Mouse (Mus musculus): ENCODE data around the gene Atp10a. TPM values are rescaled to one million over a fixed set of nuclear protein-coding genes. Genes with fewer than 3 reads are reported as not detected.
A peak's percentile ranks its signal among the peaks of the same experiment; 100 is the strongest.
"Not testable (repeated sequence)": the region's sequence is repeated elsewhere in the genome, so short reads cannot be mapped to it uniquely, and the experiment has no call there.

Atp10a gene
- polyA plus RNA-seq, 1 experiment from 2014 or later = 0.20 TPM

DNA sequence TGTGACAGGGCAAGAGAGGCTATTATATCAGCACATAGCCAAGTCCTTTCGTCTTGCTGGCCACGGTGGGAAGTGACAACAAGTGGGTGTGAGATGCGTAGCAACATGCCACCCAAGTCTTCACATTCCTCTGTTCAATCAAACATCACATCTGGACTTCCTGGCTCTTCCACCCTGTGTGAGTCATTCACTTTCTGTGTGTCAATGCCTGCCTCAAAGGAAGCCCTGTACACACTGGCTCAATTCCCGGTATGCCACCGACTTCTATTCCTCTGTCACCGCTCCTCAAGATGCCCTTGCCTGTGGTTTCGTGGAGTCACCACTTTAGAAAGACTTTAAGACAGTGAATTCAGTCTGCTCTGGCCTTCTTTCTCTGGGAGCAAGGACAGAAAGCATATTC lies 144.9 kb downstream of the Atp10a start:
- Histone ChIP-seq H3K36me3 (replicated peaks; ENCODE audit: insufficient read depth, low read length) (no peaks in the 10 kb centered on the region), H3K4me3 (ENCODE audit: low read depth, low read length) (no peak overlapping the region), H3K27me3 (ENCODE audit: insufficient read depth, low read length) (no peaks in the 10 kb centered on the region), H3K9me3 (ENCODE audit: low read length) (no peaks in the 10 kb centered on the region), H3K27ac (ENCODE audit: low read depth) (no peak overlapping the region), H3K4me1 (ENCODE audit: insufficient read depth) (no peaks in the 10 kb centered on the region), H3K4me2 (ENCODE audit: low read depth, low read length) (no peak overlapping the region), H3K9ac (replicated peaks) (no peak overlapping the region)
- TF ChIP-seq EP300 (IDR thresholded peaks at IDR 0.05; ENCODE audit: low read depth) = no peak
- no peak for TF ChIP-seq CTCF (IDR thresholded peaks at IDR 0.05; ENCODE audit: low read depth)
- DNase-seq = no peak
- WGBS (ENCODE audit: insufficient replicate concordance) = 82% methylated on average over 7 of the region's 7 CpGs
- ATAC-seq = no peak

GRCm38 (mm10) chr7:58801791-58802190 lies 145.8 kb downstream of the Atp10a start:
- DNase-seq (no peak), ATAC-seq (no peak)
- Histone ChIP-seq H3K27me3 (ENCODE audit: insufficient read depth, low read length) (no peaks in the 10 kb centered on the region), H3K27ac (ENCODE audit: low read depth) (no peak overlapping the region), H3K9me3 (ENCODE audit: low read length) (no peaks in the 10 kb centered on the region), H3K36me3 (replicated peaks; ENCODE audit: insufficient read depth, low read length) (no peaks in the 10 kb centered on the region), H3K4me3 (ENCODE audit: low read depth, low read length) (no peak overlapping the region), H3K4me1 (ENCODE audit: insufficient read depth) (no peaks in the 10 kb centered on the region), H3K4me2 (ENCODE audit: low read depth, low read length) (no peak overlapping the region), H3K9ac (replicated peaks) (no peak overlapping the region)
- no peak for TF ChIP-seq CTCF (IDR thresholded peaks at IDR 0.05; ENCODE audit: low read depth)
- WGBS (ENCODE audit: insufficient replicate concordance) = 81% methylated on average over 2 of the region's 2 CpGs

GRCm38 (mm10) chr7:58822147-58822681 lies 166.2 kb downstream of the Atp10a start:
- Histone ChIP-seq H3K4me3 (ENCODE audit: low read depth, low read length) (no peak overlapping the region), H3K27ac (ENCODE audit: low read depth) (no peak overlapping the region), H3K9ac (replicated peaks) (no peak overlapping the region), H3K4me1 (ENCODE audit: insufficient read depth) (no peaks in the 10 kb centered on the region), H3K4me2 (ENCODE audit: low read depth, low read length) (no peak overlapping the region), H3K36me3 (replicated peaks; ENCODE audit: insufficient read depth, low read length) (no peaks in the 10 kb centered on the region), H3K9me3 (ENCODE audit: low read length) (no peaks in the 10 kb centered on the region), H3K27me3 (ENCODE audit: insufficient read depth, low read length) (no peaks in the 10 kb centered on the region)
- ATAC-seq = no peak
- DNase-seq = no peak
- 65% methylated on average over 6 of the region's 6 CpGs for WGBS (ENCODE audit: insufficient replicate concordance)
- TF ChIP-seq CTCF (IDR thresholded peaks at IDR 0.05; ENCODE audit: low read depth) = no peak
- TF ChIP-seq EP300 (IDR thresholded peaks at IDR 0.05; ENCODE audit: low read depth) = no peak

DNA sequence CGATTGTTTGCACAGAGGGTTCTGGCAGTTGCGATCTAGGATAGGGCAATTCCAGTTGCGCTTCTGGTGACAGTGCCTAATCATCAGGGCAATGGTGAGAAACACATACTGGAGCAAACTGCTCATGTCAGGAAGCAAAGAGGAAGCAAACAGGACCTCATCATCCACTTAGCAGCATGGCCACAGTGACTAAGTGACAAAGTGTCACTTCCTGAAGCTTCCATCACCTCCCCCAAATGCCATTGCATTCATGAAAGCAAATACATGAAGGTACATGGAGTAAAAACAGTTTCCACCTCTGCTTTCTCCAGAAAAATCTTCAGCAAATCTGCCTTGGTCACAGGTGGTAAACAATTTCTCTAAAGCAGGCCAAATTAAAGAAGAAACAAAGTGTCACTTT lies 168.7 kb downstream of the Atp10a start:
- ATAC-seq = no peak
- Histone ChIP-seq H3K27me3 (ENCODE audit: insufficient read depth, low read length) (no peaks in the 10 kb centered on the region), H3K9ac (replicated peaks) (no peak overlapping the region), H3K9me3 (ENCODE audit: low read length) (no peaks in the 10 kb centered on the region), H3K36me3 (replicated peaks; ENCODE audit: insufficient read depth, low read length) (no peaks in the 10 kb centered on the region), H3K4me2 (ENCODE audit: low read depth, low read length) (no peak overlapping the region), H3K4me1 (ENCODE audit: insufficient read depth) (no peaks in the 10 kb centered on the region), H3K27ac (ENCODE audit: low read depth) (no peak overlapping the region), H3K4me3 (ENCODE audit: low read depth, low read length) (no peak overlapping the region)
- DNase-seq = no peak
- TF ChIP-seq CTCF (IDR thresholded peaks at IDR 0.05; ENCODE audit: low read depth) = no peak
- no peak for TF ChIP-seq EP300 (IDR thresholded peaks at IDR 0.05; ENCODE audit: low read depth)
- WGBS (ENCODE audit: insufficient replicate concordance) = 77% methylated on average over 3 of the region's 3 CpGs

DNA sequence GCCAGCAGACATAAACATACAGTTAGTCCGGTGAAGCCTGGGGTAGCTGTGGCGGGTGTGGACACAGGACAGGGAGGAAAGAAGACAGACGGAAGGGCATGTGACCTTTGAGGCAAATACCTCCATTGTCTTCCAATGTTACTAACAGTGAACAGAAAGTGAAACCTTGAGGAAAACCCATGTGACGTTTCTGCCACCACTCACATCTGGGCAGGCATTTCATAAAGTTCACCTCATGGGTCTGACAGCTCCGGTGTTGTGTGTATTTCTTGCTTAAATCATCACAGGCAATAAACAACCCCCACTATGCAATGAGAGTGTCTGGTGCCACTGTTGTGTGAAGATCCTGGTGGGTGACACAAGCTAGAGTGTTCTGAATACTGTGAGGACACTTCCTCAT lies 173.1 kb downstream of the Atp10a start:
- H3K4me3 ChIP-seq (ENCODE audit: low read depth, low read length) = no peak overlapping the region
- H3K9me3 ChIP-seq (ENCODE audit: low read length) = no peaks in the 10 kb centered on the region
- 58% methylated on average over 5 of the region's 5 CpGs for WGBS (ENCODE audit: insufficient replicate concordance)
- no peak overlapping the region for H3K9ac ChIP-seq (replicated peaks)
- TF ChIP-seq EP300 (IDR thresholded peaks at IDR 0.05; ENCODE audit: low read depth) (no peak), CTCF (IDR thresholded peaks at IDR 0.05; ENCODE audit: low read depth) (no peak)
- 0 out of 2 replicates have a peak, but pooled peaks have one; percentile 15 for ATAC-seq
- DNase-seq = no peak
- H3K27me3 ChIP-seq (ENCODE audit: insufficient read depth, low read length) = no peaks in the 10 kb centered on the region
- no peaks in the 10 kb centered on the region for H3K4me1 ChIP-seq (ENCODE audit: insufficient read depth)
- H3K27ac ChIP-seq (ENCODE audit: low read depth) = no peak overlapping the region
- H3K4me2 ChIP-seq (ENCODE audit: low read depth, low read length) = peak overlapping the region; percentile 26; the same call in 1 of the 2 replicates
- H3K36me3 ChIP-seq (replicated peaks; ENCODE audit: insufficient read depth, low read length) = no peaks in the 10 kb centered on the region

- not testable (repeated sequence) for H3K4me1 ChIP-seq (ENCODE audit: insufficient read depth); H3K9ac ChIP-seq (replicated peaks); H3K9me3 ChIP-seq (ENCODE audit: low read length); H3K4me3 ChIP-seq (ENCODE audit: low read depth, low read length); H3K36me3 ChIP-seq (replicated peaks; ENCODE audit: insufficient read depth, low read length); H3K27ac ChIP-seq (ENCODE audit: low read depth); H3K4me2 ChIP-seq (ENCODE audit: low read depth, low read length); DNase-seq; H3K27me3 ChIP-seq (ENCODE audit: insufficient read depth, low read length)
- WGBS (ENCODE audit: insufficient replicate concordance) = 43% methylated on average over 31 of the region's 32 CpGs
- ATAC-seq = peak; percentile 18; the same call in 1 of the 2 replicates
These were observed 181.1 kb downstream of the Atp10a start for GRCm38 (mm10) chr7:58836855-58837606.

Measured in liver, postnatal 0 days (tissue).